Mouse (Mus musculus) liver, postnatal 0 days (tissue): ENCODE data around the gene Jak3.

ENCODE experiments used
- CTCF ChIP-seq: sonication (generic); IDR thresholded peaks from 2 replicates; pipeline ENCODE4 v1.5.1; 2016; ENCODE audit warnings: antibody characterized with exemption, low read depth
- EP300 ChIP-seq: IDR thresholded peaks from 2 replicates; pipeline ENCODE4 v1.6.1; 2016; ENCODE audit warnings: antibody characterized with exemption, low read depth, mild to moderate bottlenecking

DNA sequence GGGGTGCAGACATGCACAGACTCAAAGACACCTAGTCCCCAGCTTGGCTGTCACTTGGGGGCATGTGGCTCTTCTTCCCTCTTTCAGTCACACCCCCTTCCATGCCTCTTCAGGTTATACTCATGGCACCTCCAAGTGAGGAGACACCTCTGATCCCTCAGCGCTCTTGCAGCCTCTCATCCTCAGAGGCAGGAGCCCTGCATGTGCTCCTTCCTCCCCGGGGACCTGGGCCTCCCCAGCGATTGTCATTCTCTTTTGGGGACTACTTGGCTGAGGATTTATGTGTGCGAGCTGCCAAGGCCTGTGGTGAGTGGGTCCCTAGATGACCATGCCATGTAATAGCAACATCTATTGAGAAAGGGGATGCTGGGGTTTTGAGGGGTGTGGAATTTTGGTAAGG is 2.1 kb downstream of the Jak3 start:
- TF ChIP-seq EP300 (no peak), CTCF (no peak)
